Mouse (Mus musculus): ENCODE measurements around the gene Zfp385c.

DNA sequence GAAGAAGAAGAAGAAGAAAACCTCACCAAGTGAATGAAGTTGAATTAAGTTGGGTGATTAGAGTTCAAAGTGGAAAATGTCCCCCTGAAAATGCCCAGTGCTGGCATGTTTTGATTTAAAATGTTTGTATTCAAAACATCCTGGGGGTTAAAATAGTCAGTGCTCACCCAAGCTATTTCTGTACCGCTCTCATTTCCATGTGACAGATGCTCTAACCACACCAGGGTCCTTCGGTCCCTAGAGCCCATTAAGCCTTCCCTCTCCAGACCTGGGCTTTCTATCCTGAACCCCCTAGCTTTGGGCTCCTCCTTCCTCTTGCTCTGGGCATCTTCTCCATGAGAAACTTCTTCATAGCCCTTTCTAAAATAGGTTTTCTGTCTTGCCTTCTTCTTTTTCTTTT lies 8.2 kb downstream of the Zfp385c start:
- TF ChIP-seq GATA1 (IDR thresholded peaks at IDR 0.05; ENCODE audit: borderline replicate concordance, low read length) (no peak), FLI1 (IDR thresholded peaks at IDR 0.05; ENCODE audit: low read length) (no peak)
